Mouse (Mus musculus): ENCODE measurements around the gene Ovol1. TPM values are rescaled to one million over a fixed set of nuclear protein-coding genes. Genes with fewer than 3 reads are reported as not detected.

The Ovol1 gene
- total RNA-seq, 2 experiments from 2014 or later: 0.07 TPM

GRCm38 (mm10) chr19:5529325-5530137, 30.9 kb downstream of the Ovol1 start:
- peak; percentile 99 for ATAC-seq (ENCODE audit: poor library complexity, severe bottlenecking)

GRCm38 (mm10) chr19:5525204-5525603, 35.2 kb downstream of the Ovol1 start:
- ATAC-seq (ENCODE audit: poor library complexity, severe bottlenecking): no peak

DNA sequence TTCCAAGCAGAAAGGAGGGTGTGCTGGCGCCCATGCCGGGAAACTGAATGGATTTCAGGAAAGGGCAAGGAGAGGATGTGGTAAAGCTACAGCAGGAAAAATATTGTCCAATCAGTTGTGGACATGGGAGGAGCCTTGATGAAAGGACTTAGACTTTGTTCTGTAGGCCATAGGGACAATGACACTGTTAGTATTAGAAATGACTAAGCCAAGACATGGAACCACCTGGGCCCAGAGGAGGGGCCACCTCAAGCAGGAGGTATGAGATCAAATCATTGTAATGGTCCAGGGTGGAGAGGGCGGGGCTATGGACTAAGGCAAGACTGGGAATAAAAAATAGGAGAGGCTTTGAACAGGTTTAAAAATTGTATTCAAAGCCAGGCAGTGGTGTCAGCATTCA, 41.7 kb downstream of the Ovol1 start:
- ATAC-seq (ENCODE audit: poor library complexity, severe bottlenecking): no peak

DNA sequence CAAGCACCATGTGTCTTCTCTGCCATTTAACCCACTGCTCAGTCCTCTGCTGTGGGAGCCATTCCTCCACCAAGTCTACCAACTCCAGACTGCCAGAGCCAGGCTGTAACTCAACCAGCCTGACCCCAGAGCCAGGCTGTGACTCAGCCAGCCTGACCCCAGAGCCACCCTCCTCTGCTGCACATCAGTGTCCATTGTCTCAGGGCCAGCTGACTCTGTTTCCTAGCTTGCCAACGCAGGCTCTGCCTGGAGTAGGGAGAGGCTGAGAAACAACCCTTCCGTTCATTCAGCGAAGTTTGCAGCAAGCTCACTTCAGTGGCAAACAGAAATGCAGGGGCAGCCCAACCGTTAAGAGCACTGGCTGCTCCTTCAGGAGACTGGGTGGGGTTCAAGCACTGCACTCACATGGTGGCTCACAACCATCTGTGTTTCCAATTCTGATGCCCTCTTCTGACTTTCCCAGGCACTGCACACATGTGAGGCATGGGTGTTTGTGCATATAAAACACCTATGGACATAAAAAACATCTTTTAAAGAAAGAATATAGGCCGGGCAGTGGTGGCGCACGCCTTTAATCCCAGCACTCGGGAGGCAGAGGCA, 43.4 kb downstream of the Ovol1 start:
- no peak for ATAC-seq (ENCODE audit: poor library complexity, severe bottlenecking)

DNA sequence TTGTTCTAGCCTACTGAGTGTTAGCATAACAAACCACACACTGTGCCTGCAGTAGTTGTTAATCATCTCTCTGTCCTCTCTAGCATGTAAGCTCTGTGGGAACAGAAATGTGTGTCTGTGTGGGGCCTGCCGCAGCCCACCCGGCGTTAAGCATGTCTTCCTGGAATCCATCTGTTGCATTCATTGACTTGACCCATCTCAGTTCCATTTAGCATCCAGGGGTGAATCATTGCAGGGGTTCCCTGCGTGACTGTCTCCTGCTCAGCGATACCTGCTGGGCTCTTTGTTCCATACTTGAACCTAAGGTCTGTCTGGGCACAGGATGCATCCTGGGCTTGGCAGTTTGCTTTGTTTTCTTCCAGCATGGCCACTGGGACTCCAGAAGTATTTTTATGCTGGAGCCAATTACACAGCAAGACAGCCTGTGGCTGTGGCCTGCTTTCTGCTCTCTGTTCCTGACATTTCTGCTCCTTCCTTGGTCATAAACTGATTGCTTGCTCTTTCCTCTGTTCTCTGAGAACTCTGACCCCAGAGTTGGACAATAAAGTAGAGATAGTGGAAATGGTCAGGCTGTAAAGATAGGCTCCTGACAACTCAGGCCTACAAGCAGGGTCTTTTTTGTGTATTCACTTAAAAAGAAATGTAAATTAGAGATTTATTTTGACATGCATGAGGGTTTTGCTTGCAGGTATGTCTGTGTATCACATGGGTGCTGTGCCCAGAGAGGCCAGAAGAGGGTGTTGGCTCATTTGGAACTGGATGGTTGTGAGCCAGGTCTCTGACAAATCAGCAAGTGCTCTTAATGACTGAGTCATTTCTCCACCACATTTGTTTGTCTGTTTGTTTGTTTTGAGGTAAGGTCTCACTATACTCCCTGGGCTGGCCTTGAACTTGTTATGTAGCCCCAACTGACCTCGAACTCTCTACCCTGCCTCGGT, 44.3 kb downstream of the Ovol1 start:
- no peak for ATAC-seq (ENCODE audit: poor library complexity, severe bottlenecking)

DNA sequence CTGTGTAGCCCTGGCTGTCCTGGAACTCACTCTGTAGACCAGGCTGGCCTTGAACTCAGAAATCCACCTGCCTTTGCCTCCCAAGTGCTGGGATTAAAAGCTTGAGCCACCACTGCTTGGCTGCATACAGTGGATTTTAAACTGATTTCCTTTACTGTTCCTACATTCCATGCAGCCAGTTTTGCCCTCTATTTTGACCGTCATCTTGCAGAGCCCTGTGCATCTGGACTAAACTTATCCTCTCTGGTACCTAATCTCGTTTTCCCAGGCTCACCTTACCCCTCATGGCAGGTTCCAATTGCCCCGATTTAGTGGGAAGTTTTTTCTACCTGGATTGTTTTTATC, 47.5 kb downstream of the Ovol1 start:
- no peak for ATAC-seq (ENCODE audit: poor library complexity, severe bottlenecking)

GRCm38 (mm10) chr19:5512091-5513004, 48.1 kb downstream of the Ovol1 start:
- ATAC-seq (ENCODE audit: poor library complexity, severe bottlenecking): peak; percentile 74

- no peak for ATAC-seq (ENCODE audit: poor library complexity, severe bottlenecking)
Measured at GRCm38 (mm10) chr19:5511074-5511632, 49.3 kb downstream of the Ovol1 start.

DNA sequence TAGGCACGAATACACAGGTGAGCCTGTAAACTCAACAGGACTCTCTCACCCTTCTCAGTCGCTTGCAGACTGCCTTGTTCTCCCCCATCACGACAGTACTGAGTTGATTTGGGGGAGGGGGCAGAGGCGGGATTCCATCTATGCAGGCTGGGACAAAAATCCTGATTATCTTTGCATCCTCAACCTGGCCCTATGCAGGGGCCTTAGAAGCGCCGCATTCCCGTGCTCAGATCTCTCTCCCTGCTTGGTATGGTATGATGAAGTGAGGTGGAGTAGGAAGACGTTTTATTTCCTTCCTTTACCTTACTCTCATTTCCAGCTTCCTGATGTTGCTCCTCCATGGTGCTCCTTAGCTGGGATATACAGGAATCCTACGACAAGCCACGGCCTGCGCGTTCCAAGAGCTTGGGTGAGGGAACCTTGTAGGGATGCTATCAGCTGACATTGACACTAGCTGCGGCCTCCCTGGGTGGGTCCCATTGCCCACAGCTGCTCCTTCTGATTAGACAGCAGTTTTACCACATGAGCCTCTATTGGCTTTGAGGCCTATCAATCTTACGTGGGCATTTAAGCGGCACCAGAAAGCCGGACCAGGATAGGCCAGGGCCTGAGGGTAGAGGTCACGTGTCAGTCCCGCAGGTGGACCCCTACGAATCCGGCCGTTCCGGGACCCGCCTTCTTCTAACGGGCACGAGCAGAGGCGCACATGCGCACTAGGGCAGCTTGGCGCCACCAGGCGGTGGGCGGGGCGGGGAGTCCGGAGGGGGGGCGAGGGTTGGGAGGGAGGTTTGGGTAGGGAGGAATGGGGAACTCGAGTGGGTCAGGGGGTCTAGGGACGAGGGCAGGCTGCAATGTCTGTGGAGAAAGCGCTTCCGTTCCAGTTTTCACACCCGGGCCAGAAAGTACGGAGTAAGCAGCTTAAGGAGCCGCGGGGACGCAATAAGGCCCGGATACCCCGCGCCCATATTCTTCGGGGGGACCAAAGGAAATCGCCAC, 50.1 kb downstream of the Ovol1 start, which contains the start of gene Snx32:
Snx32 (minus strand) TSS at position 508 of the 996 bp plus-strand sequence.
- peak; percentile 87 for ATAC-seq (ENCODE audit: poor library complexity, severe bottlenecking)

DNA sequence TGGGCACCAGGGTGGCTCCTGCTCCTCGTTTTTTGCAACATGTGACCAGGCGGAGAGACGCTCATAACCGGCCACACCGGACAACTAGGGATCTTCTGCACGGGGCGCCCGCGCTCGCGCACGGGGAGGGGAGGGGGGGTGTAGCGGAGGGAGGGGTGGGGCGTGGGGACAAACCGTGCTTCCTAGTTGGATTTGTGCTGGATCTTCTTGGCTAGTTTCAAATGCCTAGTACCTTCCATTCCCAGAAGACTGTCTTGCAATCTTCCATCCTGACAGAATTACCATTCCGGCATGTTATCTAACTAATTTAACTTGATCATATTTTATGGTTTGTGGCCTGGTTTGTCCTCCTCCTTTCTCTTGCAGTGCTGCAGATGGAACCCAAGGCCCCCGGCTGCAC, 56.8 kb downstream of the Ovol1 start, which contains the start of gene 1700020D05Rik:
1700020D05Rik (minus strand) TSS at position 101 of the 400 bp plus-strand sequence.
- no peak for ATAC-seq (ENCODE audit: poor library complexity, severe bottlenecking)

DNA sequence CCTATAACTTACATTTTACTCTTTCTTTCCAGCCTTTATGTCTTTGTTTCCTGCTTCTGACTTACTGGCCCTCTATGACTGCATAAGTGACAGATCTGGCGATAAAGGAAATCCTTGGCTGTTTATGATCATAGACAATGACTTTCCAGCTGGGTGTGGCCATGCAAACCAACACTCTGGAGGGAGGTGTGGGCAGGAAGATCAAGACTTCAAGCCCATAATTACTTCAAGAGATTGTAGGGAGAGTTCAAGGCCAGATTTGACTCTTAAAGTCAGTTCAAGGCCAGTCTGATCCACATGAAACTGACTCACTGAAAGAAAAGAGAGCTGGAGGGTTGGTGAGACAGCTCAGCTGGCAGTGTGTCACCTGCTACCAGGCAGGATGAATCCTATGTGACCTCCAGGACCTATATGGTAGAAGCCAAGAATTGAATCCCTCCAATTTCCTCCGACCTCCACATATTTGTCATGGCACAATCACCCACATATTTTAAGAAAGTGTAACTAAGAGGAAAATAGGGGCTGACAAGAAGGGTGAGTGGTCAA, 60.0 kb downstream of the Ovol1 start:
- no peak for ATAC-seq (ENCODE audit: poor library complexity, severe bottlenecking)

Other genes with a start within 250 kb of the Ovol1 start
- gene Catsper1, start 224.9 kb downstream of the Ovol1 start, total RNA-seq (2015): not detected in 2 replicates
- gene Catsper1, start 224.9 kb downstream of the Ovol1 start, total RNA-seq (2017): not detected in 2 replicates
- not detected in 2 replicates for gene Cst6, start 211.1 kb downstream of the Ovol1 start, total RNA-seq (2015)
- not detected in 2 replicates for gene Cst6, start 211.1 kb downstream of the Ovol1 start, total RNA-seq (2017)
- 19.7 and 25.8 TPM in 2 replicates for gene Eif1ad, start 193.9 kb downstream of the Ovol1 start, total RNA-seq (2015)
- 33.1 and 37.4 TPM in 2 replicates for gene Eif1ad, start 193.9 kb downstream of the Ovol1 start, total RNA-seq (2017)
- 269 and 297 TPM in 2 replicates for gene Banf1, start 193.5 kb downstream of the Ovol1 start, total RNA-seq (2015)
- 29.3 and 29.6 TPM in 2 replicates for gene Banf1, start 193.5 kb downstream of the Ovol1 start, total RNA-seq (2017)
- 47.2 and 57.3 TPM in 2 replicates for gene Sart1, start 171.9 kb downstream of the Ovol1 start, total RNA-seq (2015)
- gene Sart1, start 171.9 kb downstream of the Ovol1 start, total RNA-seq (2017): 62.2 and 64.6 TPM in 2 replicates
- not detected in 2 replicates for gene Tsga10ip, start 158.1 kb downstream of the Ovol1 start, total RNA-seq (2015)
- gene Tsga10ip, start 158.1 kb downstream of the Ovol1 start, total RNA-seq (2017): not detected in 2 replicates
- gene Drap1, start 135.7 kb downstream of the Ovol1 start, total RNA-seq (2015): 62.3 and 72.3 TPM in 2 replicates
- gene Drap1, start 135.7 kb downstream of the Ovol1 start, total RNA-seq (2017): 53.7 and 59.0 TPM in 2 replicates
- gene AI837181, start 135.5 kb downstream of the Ovol1 start, total RNA-seq (2015): 20.3 and 23.7 TPM in 2 replicates
- 8.9 and 15.6 TPM in 2 replicates for gene AI837181, start 135.5 kb downstream of the Ovol1 start, total RNA-seq (2017)
- 0.48 and 1.2 TPM in 2 replicates for gene Fosl1, start 113.1 kb downstream of the Ovol1 start, total RNA-seq (2015)
- 0.69 and 0.95 TPM in 2 replicates for gene Fosl1, start 113.1 kb downstream of the Ovol1 start, total RNA-seq (2017)
- 0.80 and 1.1 TPM in 2 replicates for gene Ccdc85b, start 102.8 kb downstream of the Ovol1 start, total RNA-seq (2015)
- gene Ccdc85b, start 102.8 kb downstream of the Ovol1 start, total RNA-seq (2017): 1.7 TPM in 2 replicates
- gene Fibp, start 100.0 kb downstream of the Ovol1 start, total RNA-seq (2015): 55.8 and 64.9 TPM in 2 replicates
- 93.9 and 115 TPM in 2 replicates for gene Fibp, start 100.0 kb downstream of the Ovol1 start, total RNA-seq (2017)
- 5.7 and 12.6 TPM in 2 replicates for gene Ctsw, start 92.1 kb downstream of the Ovol1 start, total RNA-seq (2015)
- 5.9 and 9.1 TPM in 2 replicates for gene Ctsw, start 92.1 kb downstream of the Ovol1 start, total RNA-seq (2017)
- gene Efemp2, start 86.7 kb downstream of the Ovol1 start, total RNA-seq (2015): 0.42 and 1.2 TPM in 2 replicates
- 1.2 TPM in 1 of 2 replicates, not detected in the other for gene Efemp2, start 86.7 kb downstream of the Ovol1 start, total RNA-seq (2017)
- 16.2 and 16.6 TPM in 2 replicates for gene Mus81, start 72.2 kb downstream of the Ovol1 start, total RNA-seq (2015)
- gene Mus81, start 72.2 kb downstream of the Ovol1 start, total RNA-seq (2017): 9.2 and 13.8 TPM in 2 replicates
- gene Cfl1, start 70.2 kb downstream of the Ovol1 start, total RNA-seq (2015): 2,162 and 2,175 TPM in 2 replicates
- gene Cfl1, start 70.2 kb downstream of the Ovol1 start, total RNA-seq (2017): 1,771 and 1,778 TPM in 2 replicates
- 1.8 and 2.1 TPM in 2 replicates for gene 1700020D05Rik, start 56.9 kb downstream of the Ovol1 start, total RNA-seq (2015)
- gene 1700020D05Rik, start 56.9 kb downstream of the Ovol1 start, total RNA-seq (2017): 0.49 and 1.5 TPM in 2 replicates
- gene Snx32, start 50.1 kb downstream of the Ovol1 start, total RNA-seq (2015): 2.7 and 4.8 TPM in 2 replicates
- 1.5 and 3.0 TPM in 2 replicates for gene Snx32, start 50.1 kb downstream of the Ovol1 start, total RNA-seq (2017)
- gene Ap5b1, start 7.4 kb upstream of the Ovol1 start, total RNA-seq (2015): 18.3 and 23.2 TPM in 2 replicates
- 16.4 and 22.5 TPM in 2 replicates for gene Ap5b1, start 7.4 kb upstream of the Ovol1 start, total RNA-seq (2017)
- gene Rnaseh2c, start 41.2 kb upstream of the Ovol1 start, total RNA-seq (2015): 116 and 125 TPM in 2 replicates
- 94.6 and 136 TPM in 2 replicates for gene Rnaseh2c, start 41.2 kb upstream of the Ovol1 start, total RNA-seq (2017)
- gene Kat5, start 49.6 kb upstream of the Ovol1 start, total RNA-seq (2015): 34.2 and 47.8 TPM in 2 replicates
- 69.4 and 73.9 TPM in 2 replicates for gene Kat5, start 49.6 kb upstream of the Ovol1 start, total RNA-seq (2017)
- 51.9 and 56.6 TPM in 2 replicates for gene Rela, start 76.8 kb upstream of the Ovol1 start, total RNA-seq (2015)
- 46.1 and 47.8 TPM in 2 replicates for gene Rela, start 76.8 kb upstream of the Ovol1 start, total RNA-seq (2017)
- 50.8 and 65.8 TPM in 2 replicates for gene Sipa1, start 103.1 kb upstream of the Ovol1 start, total RNA-seq (2015)
- gene Sipa1, start 103.1 kb upstream of the Ovol1 start, total RNA-seq (2017): 50.1 and 78.7 TPM in 2 replicates
- gene Map3k11, start 128.1 kb upstream of the Ovol1 start, total RNA-seq (2015): 30.3 and 35.3 TPM in 2 replicates
- gene Map3k11, start 128.1 kb upstream of the Ovol1 start, total RNA-seq (2017): 39.8 and 50.8 TPM in 2 replicates
- gene Pcnx3, start 128.3 kb upstream of the Ovol1 start, total RNA-seq (2015): 25.9 and 33.1 TPM in 2 replicates
- 19.3 and 19.6 TPM in 2 replicates for gene Pcnx3, start 128.3 kb upstream of the Ovol1 start, total RNA-seq (2017)
- not detected in 2 replicates for gene Kcnk7, start 143.7 kb upstream of the Ovol1 start, total RNA-seq (2015)
- not detected in 2 replicates for gene Kcnk7, start 143.7 kb upstream of the Ovol1 start, total RNA-seq (2017)
- gene Ehbp1l1, start 165.7 kb upstream of the Ovol1 start, total RNA-seq (2015): 30.8 and 31.0 TPM in 2 replicates
- 118 and 119 TPM in 2 replicates for gene Ehbp1l1, start 165.7 kb upstream of the Ovol1 start, total RNA-seq (2017)
- 95.7 and 114 TPM in 2 replicates for gene Fam89b, start 169.0 kb upstream of the Ovol1 start, total RNA-seq (2015)
- gene Fam89b, start 169.0 kb upstream of the Ovol1 start, total RNA-seq (2017): 65.5 and 78.8 TPM in 2 replicates
- gene Ltbp3, start 180.3 kb upstream of the Ovol1 start, total RNA-seq (2015): 1.5 TPM in 1 of 2 replicates, not detected in the other
- 0.18 and 2.8 TPM in 2 replicates for gene Ltbp3, start 180.3 kb upstream of the Ovol1 start, total RNA-seq (2017)
- gene Scyl1, start 210.8 kb upstream of the Ovol1 start, total RNA-seq (2015): 20.2 and 21.8 TPM in 2 replicates
- gene Scyl1, start 210.8 kb upstream of the Ovol1 start, total RNA-seq (2017): 30.9 and 41.5 TPM in 2 replicates